Mouse (Mus musculus) hindbrain, postnatal 0 days (tissue): ENCODE results near the gene Dmbx1. TPM values are rescaled to one million over a fixed set of nuclear protein-coding genes. Genes with fewer than 3 reads are reported as not detected.

ENCODE experiments used
- ATAC-seq: fragments of 200-750 bp; cut with Nextera tagmentation; 2 replicates; pipeline ENCODE4 v1.8.0; 2017; ENCODE audit warnings: mild to moderate bottlenecking, moderate TSS enrichment, moderate library complexity
- DNase-seq: peaks from one replicate; pipeline ENCODE4 v3.0.0-alpha.2; 2015; ENCODE audit warnings: low spot score
- H3K27ac ChIP-seq: fragments of 300-500 bp; sonication (generic); 2 replicates; pipeline ENCODE4 v1.5.1; 2014; ENCODE audit warnings: mild to moderate bottlenecking
- H3K27me3 ChIP-seq: fragments of 300-500 bp; sonication (generic); 2 replicates; pipeline ENCODE4 v1.6.1; 2014; ENCODE audit warnings: low read length, mixed read lengths; ENCODE audit not compliant: insufficient read depth
- H3K36me3 ChIP-seq: fragments of 300-500 bp; sonication (generic); 2 replicates; pipeline ENCODE4 v1.6.1; 2014; ENCODE audit warnings: low read length, mixed read lengths; ENCODE audit not compliant: insufficient read depth
- H3K4me1 ChIP-seq: fragments of 300-500 bp; sonication (generic); 2 replicates; pipeline ENCODE4 v1.6.1; 2014; ENCODE audit warnings: antibody characterized with exemption, low read length, mixed read lengths; ENCODE audit not compliant: insufficient read depth
- H3K4me2 ChIP-seq: fragments of 300-500 bp; sonication (generic); 2 replicates; pipeline ENCODE4 v1.6.1; 2014; ENCODE audit warnings: low read depth, mild to moderate bottlenecking, low read length, moderate library complexity, mixed read lengths
- H3K4me3 ChIP-seq: fragments of 300-500 bp; sonication (generic); 2 replicates; pipeline ENCODE4 v1.5.1; 2014; ENCODE audit warnings: low read length
- H3K9ac ChIP-seq: fragments of 300-500 bp; sonication (generic); replicated peaks from 2 replicates; pipeline ENCODE4 v1.6.1; 2014; ENCODE audit warnings: mild to moderate bottlenecking, low read length, moderate library complexity, mixed read lengths
- H3K9me3 ChIP-seq: fragments of 300-500 bp; sonication (generic); 2 replicates; pipeline ENCODE4 v1.6.1; 2016; ENCODE audit warnings: low read length, mixed read lengths
- CTCF ChIP-seq: IDR thresholded peaks from 2 replicates; pipeline ENCODE4 v1.5.1; 2016; ENCODE audit warnings: antibody characterized with exemption, control low read depth, low read depth
- WGBS: fragments of 180-500 bp; shearing (Covaris S2); extraction: QIAGEN DNeasy Blood & Tissue Kit; methylation state at CpG from one replicate; pipeline ENCODE4 v1.1.7; 2014; 5-methylcytosine and 5-hydroxymethylcytosine counted together
- polyA plus RNA-seq: library from polyadenylated mRNA; unstranded; fragments of >200 nt; fragmentation: Nextera tagmentation; extraction: Ambion mirVana; gene quantifications from 2 replicates; pipeline ENCODE4 v1.2.1, GENCODE M21; 2015
- total RNA-seq: library from RNA; depleted of rRNA; stranded (reverse); fragments of >200 nt; gene quantifications from 2 replicates; pipeline ENCODE4 v1.2.3, GENCODE M21; 2014; rRNA removed

Gene Dmbx1
- total and polyA plus RNA-seq, 2 experiments from 2014 or later: 3.3 to 4.3 TPM

- no peak overlapping the region for H3K4me2 ChIP-seq
- DNase-seq (no peak), ATAC-seq (no peak)
- H3K4me3 ChIP-seq: no peak overlapping the region
- no peak for TF ChIP-seq CTCF
- H3K9ac ChIP-seq: no peak overlapping the region
- no peaks in the 10 kb centered on the region for H3K36me3 ChIP-seq
- peaks cover 18% of the 10 kb centered on the region for H3K4me1 ChIP-seq
- no peaks in the 10 kb centered on the region for H3K27me3 ChIP-seq
- no peaks in the 10 kb centered on the region for H3K9me3 ChIP-seq
- no peak overlapping the region for H3K27ac ChIP-seq
- 39% methylated on average over 9 of the region's 9 CpGs for WGBS
Measured at GRCm38 (mm10) chr4:115878828-115879227, 60.9 kb downstream of the Dmbx1 start.

GRCm38 (mm10) chr4:115878216-115878678, 61.5 kb downstream of the Dmbx1 start:
- 5% methylated on average over 11 of the region's 11 CpGs for WGBS

GRCm38 (mm10) chr4:115873231-115873630, 66.5 kb downstream of the Dmbx1 start:
- Histone ChIP-seq H3K4me3 (no peak overlapping the region), H3K4me1 (peaks cover 5% of the 10 kb centered on the region; the same call in 1 of the 2 replicates), H3K27ac (no peak overlapping the region), H3K36me3 (0 out of 2 replicates have a peak, but pooled peaks cover 6% of the 10 kb centered on the region), H3K4me2 (no peak overlapping the region), H3K9me3 (no peaks in the 10 kb centered on the region), H3K9ac (no peak overlapping the region), H3K27me3 (no peaks in the 10 kb centered on the region)
- DNase-seq (no peak), ATAC-seq (no peak)
- WGBS: 71% methylated on average over 3 of the region's 3 CpGs
- TF ChIP-seq CTCF: no peak

More at GRCm38 (mm10) chr4:115878216-115878678, 61.5 kb downstream of the Dmbx1 start:
- H3K4me2 ChIP-seq: 0 out of 2 replicates have a peak overlapping the region, but pooled peaks have one; percentile 13
- peak; percentile 18; the same call in 1 of the 2 replicates for ATAC-seq
- H3K36me3 ChIP-seq: no peaks in the 10 kb centered on the region
- peaks cover 18% of the 10 kb centered on the region for H3K4me1 ChIP-seq
- no peaks in the 10 kb centered on the region for H3K27me3 ChIP-seq
- H3K9me3 ChIP-seq: no peaks in the 10 kb centered on the region
- peak; percentile 20 for DNase-seq
- TF ChIP-seq CTCF: no peak
- H3K4me3 ChIP-seq: no peak overlapping the region
- H3K27ac ChIP-seq: peak overlapping the region; percentile 8; the same call in 1 of the 2 replicates
- H3K9ac ChIP-seq: no peak overlapping the region; the same call in 1 of the 2 replicates

- 29% methylated on average over 16 of the region's 16 CpGs for WGBS
- DNase-seq: no peak
Measured at GRCm38 (mm10) chr4:115869512-115870210, 70.1 kb downstream of the Dmbx1 start.

More at GRCm38 (mm10) chr4:115869512-115870210, 70.1 kb downstream of the Dmbx1 start:
- H3K27me3 ChIP-seq: no peaks in the 10 kb centered on the region
- H3K4me2 ChIP-seq: no peak overlapping the region
- TF ChIP-seq CTCF: no peak
- H3K9ac ChIP-seq: no peak overlapping the region
- H3K4me1 ChIP-seq: peaks cover 4% of the 10 kb centered on the region; the same call in 1 of the 2 replicates
- 0 out of 2 replicates have a peak, but pooled peaks cover 6% of the 10 kb centered on the region for H3K36me3 ChIP-seq
- H3K4me3 ChIP-seq: no peak overlapping the region
- no peak overlapping the region for H3K27ac ChIP-seq
- no peaks in the 10 kb centered on the region for H3K9me3 ChIP-seq
- ATAC-seq: peak; percentile 31; the same call in 1 of the 2 replicates

Other genes starting within 250 kb of the Dmbx1 start
- 17.1 and 20.5 TPM in 2 replicates for gene Efcab14, start 202.2 kb downstream of the Dmbx1 start, total RNA-seq
- gene Efcab14, start 202.2 kb downstream of the Dmbx1 start, polyA plus RNA-seq: 17.0 and 17.9 TPM in 2 replicates
- not detected in 2 replicates for gene Tex38, start 158.9 kb downstream of the Dmbx1 start, total RNA-seq
- 0.74 and 0.77 TPM in 2 replicates for gene Tex38, start 158.9 kb downstream of the Dmbx1 start, polyA plus RNA-seq
- gene Atpaf1, start 155.1 kb downstream of the Dmbx1 start, total RNA-seq: 20.0 and 28.1 TPM in 2 replicates
- gene Atpaf1, start 155.1 kb downstream of the Dmbx1 start, polyA plus RNA-seq: 43.5 and 49.9 TPM in 2 replicates
- gene Mob3c, start 111.8 kb downstream of the Dmbx1 start, total RNA-seq: 2.9 and 4.4 TPM in 2 replicates
- 4.1 and 4.3 TPM in 2 replicates for gene Mob3c, start 111.8 kb downstream of the Dmbx1 start, polyA plus RNA-seq
- gene Mknk1, start 100.7 kb downstream of the Dmbx1 start, total RNA-seq: 18.4 and 23.2 TPM in 2 replicates
- gene Mknk1, start 100.7 kb downstream of the Dmbx1 start, polyA plus RNA-seq: 22.0 and 24.5 TPM in 2 replicates
- gene Kncn, start 55.5 kb downstream of the Dmbx1 start, total RNA-seq: 0.14 TPM in 1 of 2 replicates, not detected in the other
- 0.10 and 0.29 TPM in 2 replicates for gene Kncn, start 55.5 kb downstream of the Dmbx1 start, polyA plus RNA-seq
- 0.16 and 0.18 TPM in 2 replicates for gene 6430628N08Rik, start 49.3 kb downstream of the Dmbx1 start, total RNA-seq
- gene 6430628N08Rik, start 49.3 kb downstream of the Dmbx1 start, polyA plus RNA-seq: 0.49 and 0.58 TPM in 2 replicates
- 17.6 and 48.1 TPM in 2 replicates for gene Faah, start 78.0 kb upstream of the Dmbx1 start, total RNA-seq
- 23.2 and 25.2 TPM in 2 replicates for gene Faah, start 78.0 kb upstream of the Dmbx1 start, polyA plus RNA-seq
- gene Nsun4, start 114.0 kb upstream of the Dmbx1 start, total RNA-seq: 13.6 and 14.6 TPM in 2 replicates
- 10.4 TPM in 2 replicates for gene Nsun4, start 114.0 kb upstream of the Dmbx1 start, polyA plus RNA-seq
- 186 and 220 TPM in 2 replicates for gene Uqcrh, start 135.1 kb upstream of the Dmbx1 start, total RNA-seq
- gene Uqcrh, start 135.1 kb upstream of the Dmbx1 start, polyA plus RNA-seq: 559 and 586 TPM in 2 replicates
- 129 and 133 TPM in 2 replicates for gene Lrrc41, start 135.3 kb upstream of the Dmbx1 start, total RNA-seq
- 60.2 and 61.9 TPM in 2 replicates for gene Lrrc41, start 135.3 kb upstream of the Dmbx1 start, polyA plus RNA-seq
- 3.8 and 5.3 TPM in 2 replicates for gene Rad54l, start 183.8 kb upstream of the Dmbx1 start, total RNA-seq
- gene Rad54l, start 183.8 kb upstream of the Dmbx1 start, polyA plus RNA-seq: 5.4 and 6.1 TPM in 2 replicates
- 85.9 and 88.7 TPM in 2 replicates for gene Pomgnt1, start 183.9 kb upstream of the Dmbx1 start, total RNA-seq
- gene Pomgnt1, start 183.9 kb upstream of the Dmbx1 start, polyA plus RNA-seq: 59.4 and 63.3 TPM in 2 replicates
- gene Lurap1, start 211.4 kb upstream of the Dmbx1 start, total RNA-seq: 6.2 and 7.9 TPM in 2 replicates
- gene Lurap1, start 211.4 kb upstream of the Dmbx1 start, polyA plus RNA-seq: 4.0 TPM in 2 replicates
- gene Tspan1, start 227.7 kb upstream of the Dmbx1 start, total RNA-seq: 0.16 and 0.40 TPM in 2 replicates
- 0.21 and 0.34 TPM in 2 replicates for gene Tspan1, start 227.7 kb upstream of the Dmbx1 start, polyA plus RNA-seq
- gene 1700042G07Rik, start 233.4 kb upstream of the Dmbx1 start, total RNA-seq: not detected in 2 replicates
- not detected in 2 replicates for gene 1700042G07Rik, start 233.4 kb upstream of the Dmbx1 start, polyA plus RNA-seq
- gene Gm49337, start 233.5 kb upstream of the Dmbx1 start, total RNA-seq: not detected in 2 replicates
- not detected in 2 replicates for gene Gm49337, start 233.5 kb upstream of the Dmbx1 start, polyA plus RNA-seq